Mouse (Mus musculus) lung, embryonic 16.5 days (tissue): Measurements from ENCODE around the gene Tex22. TPM values are rescaled to one million over a fixed set of nuclear protein-coding genes. Genes with fewer than 3 reads are reported as not detected.

Source experiments
- ATAC-seq: fragments of 200-750 bp; cut with Nextera tagmentation; 2 replicates; pipeline ENCODE4 v1.8.0; 2017; ENCODE audit warnings: low read depth, mild to moderate bottlenecking, moderate library complexity
- H3K27ac ChIP-seq: fragments of 300-500 bp; sonication (generic); 2 replicates; pipeline ENCODE4 v1.5.1; 2014; ENCODE audit warnings: mild to moderate bottlenecking, control low read depth, low read length
- H3K27me3 ChIP-seq: fragments of 300-500 bp; sonication (generic); 2 replicates; pipeline ENCODE4 v1.6.1; 2014; ENCODE audit warnings: low read depth, low read length, mixed read lengths; ENCODE audit not compliant: control insufficient read depth, insufficient read depth
- H3K36me3 ChIP-seq: fragments of 300-500 bp; sonication (generic); 2 replicates; pipeline ENCODE4 v1.6.1; 2014; ENCODE audit warnings: low read length; ENCODE audit not compliant: control insufficient read depth, insufficient read depth
- H3K4me1 ChIP-seq: fragments of 300-500 bp; sonication (generic); replicated peaks from 2 replicates; pipeline ENCODE4 v1.6.1; 2014; ENCODE audit warnings: low read length, mixed read lengths; ENCODE audit not compliant: control insufficient read depth, insufficient read depth
- H3K4me2 ChIP-seq: fragments of 300-500 bp; sonication (generic); 2 replicates; pipeline ENCODE4 v1.6.1; 2014; ENCODE audit warnings: low read depth, low read length, control low read depth
- H3K4me3 ChIP-seq: fragments of 300-500 bp; sonication (generic); 2 replicates; pipeline ENCODE4 v1.5.1; 2014; ENCODE audit warnings: mild to moderate bottlenecking, low read length, control low read depth
- H3K9ac ChIP-seq: fragments of 300-500 bp; sonication (generic); 2 replicates; pipeline ENCODE4 v1.6.1; 2014; ENCODE audit warnings: low read length, control low read depth
- H3K9me3 ChIP-seq: fragments of 300-500 bp; sonication (generic); 2 replicates; pipeline ENCODE4 v1.6.1; 2016; ENCODE audit warnings: low read length; ENCODE audit not compliant: control insufficient read depth
- WGBS: fragments of 180-500 bp; shearing (Covaris S2); extraction: QIAGEN DNeasy Blood & Tissue Kit; methylation state at CpG from one replicate; pipeline ENCODE4 v1.1.7; 2014; 5-methylcytosine and 5-hydroxymethylcytosine counted together
- polyA plus RNA-seq: library from polyadenylated mRNA; unstranded; fragments of >200 nt; fragmentation: Nextera tagmentation; extraction: Ambion mirVana; gene quantifications from 2 replicates; pipeline ENCODE4 v1.2.1, GENCODE M21; 2015

The Tex22 gene
- polyA plus RNA-seq, 1 experiment from 2014 or later = 0.15 TPM

GRCm38 (mm10) chr12:113035093-113035492 lies 39.2 kb upstream of the Tex22 start:
- 51% methylated on average over 2 of the region's 2 CpGs for WGBS
- ATAC-seq = no peak
- Histone ChIP-seq H3K27ac (no peak overlapping the region), H3K9ac (no peak overlapping the region), H3K36me3 (no peaks in the 10 kb centered on the region), H3K9me3 (no peaks in the 10 kb centered on the region), H3K4me1 (no peaks in the 10 kb centered on the region), H3K27me3 (no peaks in the 10 kb centered on the region), H3K4me2 (no peak overlapping the region), H3K4me3 (no peak overlapping the region)

- Histone ChIP-seq H3K4me2 (no peak overlapping the region), H3K4me1 (peaks cover 3% of the 10 kb centered on the region; the same call in 1 of the 2 replicates), H3K9ac (no peak overlapping the region), H3K36me3 (no peaks in the 10 kb centered on the region), H3K27ac (no peak overlapping the region), H3K9me3 (no peaks in the 10 kb centered on the region), H3K27me3 (no peaks in the 10 kb centered on the region), H3K4me3 (no peak overlapping the region)
- ATAC-seq = no peak
- 84% methylated on average over 4 of the region's 4 CpGs for WGBS
Measured at GRCm38 (mm10) chr12:113036996-113037395, 37.3 kb upstream of the Tex22 start.

GRCm38 (mm10) chr12:113038414-113038813 lies 35.9 kb upstream of the Tex22 start:
- no peak overlapping the region for H3K4me3 ChIP-seq
- H3K9me3 ChIP-seq = no peaks in the 10 kb centered on the region
- H3K36me3 ChIP-seq = no peaks in the 10 kb centered on the region
- 84% methylated on average over 4 of the region's 4 CpGs for WGBS
- no peak for ATAC-seq
- H3K27me3 ChIP-seq = no peaks in the 10 kb centered on the region
- peaks cover 3% of the 10 kb centered on the region; the same call in 1 of the 2 replicates for H3K4me1 ChIP-seq
- H3K4me2 ChIP-seq = no peak overlapping the region
- H3K27ac ChIP-seq = no peak overlapping the region
- no peak overlapping the region for H3K9ac ChIP-seq

GRCm38 (mm10) chr12:113041481-113042439 lies 32.5 kb upstream of the Tex22 start:
- Histone ChIP-seq H3K4me3 (no peak overlapping the region), H3K4me1 (peaks cover 3% of the 10 kb centered on the region; the same call in 1 of the 2 replicates), H3K4me2 (no peak overlapping the region), H3K9ac (no peak overlapping the region), H3K27ac (no peak overlapping the region), H3K27me3 (no peaks in the 10 kb centered on the region), H3K36me3 (no peaks in the 10 kb centered on the region), H3K9me3 (no peaks in the 10 kb centered on the region)
- WGBS = 47% methylated on average over 14 of the region's 15 CpGs
- ATAC-seq = peak; percentile 56; the same call in 1 of the 2 replicates

GRCm38 (mm10) chr12:113042543-113042942 lies 31.8 kb upstream of the Tex22 start:
- WGBS = 79% methylated on average over 2 of the region's 2 CpGs
- no peak overlapping the region for H3K4me3 ChIP-seq
- H3K27me3 ChIP-seq = no peaks in the 10 kb centered on the region
- H3K4me1 ChIP-seq = peaks cover 3% of the 10 kb centered on the region; the same call in 1 of the 2 replicates
- no peak overlapping the region for H3K4me2 ChIP-seq
- H3K9ac ChIP-seq = no peak overlapping the region
- ATAC-seq = no peak
- H3K36me3 ChIP-seq = peaks cover 4% of the 10 kb centered on the region; the same call in 1 of the 2 replicates
- H3K9me3 ChIP-seq = no peaks in the 10 kb centered on the region
- no peak overlapping the region for H3K27ac ChIP-seq

- peaks cover 3% of the 10 kb centered on the region; the same call in 1 of the 2 replicates for H3K4me1 ChIP-seq
- WGBS = 64% methylated on average over 3 of the region's 3 CpGs
- H3K36me3 ChIP-seq = peaks cover 12% of the 10 kb centered on the region
- no peaks in the 10 kb centered on the region for H3K9me3 ChIP-seq
- no peak overlapping the region for H3K27ac ChIP-seq
- no peak overlapping the region for H3K9ac ChIP-seq
- no peak overlapping the region for H3K4me3 ChIP-seq
- H3K4me2 ChIP-seq = no peak overlapping the region
- no peak for ATAC-seq
- H3K27me3 ChIP-seq = no peaks in the 10 kb centered on the region
Measured at GRCm38 (mm10) chr12:113044916-113045677, 29.2 kb upstream of the Tex22 start.

GRCm38 (mm10) chr12:113046861-113047260 lies 27.4 kb upstream of the Tex22 start:
- Histone ChIP-seq H3K36me3 (peaks cover 20% of the 10 kb centered on the region), H3K4me3 (no peak overlapping the region), H3K4me1 (peaks cover 6% of the 10 kb centered on the region), H3K27me3 (no peaks in the 10 kb centered on the region), H3K4me2 (no peak overlapping the region), H3K9ac (no peak overlapping the region), H3K27ac (no peak overlapping the region), H3K9me3 (no peaks in the 10 kb centered on the region)
- 83% methylated on average over 15 of the region's 15 CpGs for WGBS
- no peak for ATAC-seq

GRCm38 (mm10) chr12:113048103-113048502 lies 26.2 kb upstream of the Tex22 start:
- Histone ChIP-seq H3K36me3 (peaks cover 25% of the 10 kb centered on the region), H3K4me2 (no peak overlapping the region), H3K9ac (no peak overlapping the region), H3K4me1 (peaks cover 7% of the 10 kb centered on the region), H3K27me3 (no peaks in the 10 kb centered on the region), H3K27ac (no peak overlapping the region), H3K4me3 (no peak overlapping the region), H3K9me3 (no peaks in the 10 kb centered on the region)
- 85% methylated on average over 5 of the region's 5 CpGs for WGBS
- ATAC-seq = no peak

GRCm38 (mm10) chr12:113049836-113050235 lies 24.5 kb upstream of the Tex22 start:
- no peak overlapping the region for H3K27ac ChIP-seq
- H3K27me3 ChIP-seq = no peaks in the 10 kb centered on the region
- WGBS = 82% methylated on average over 9 of the region's 9 CpGs
- no peak overlapping the region for H3K4me3 ChIP-seq
- no peaks in the 10 kb centered on the region for H3K9me3 ChIP-seq
- H3K9ac ChIP-seq = no peak overlapping the region
- peaks cover 29% of the 10 kb centered on the region for H3K36me3 ChIP-seq
- H3K4me1 ChIP-seq = peaks cover 7% of the 10 kb centered on the region
- no peak for ATAC-seq
- H3K4me2 ChIP-seq = no peak overlapping the region
